Mouse (Mus musculus) erythroblast, embryonic 14.5 days (primary cell): Measurements from ENCODE around the gene Sorcs3.

Experiments
- GATA1 ChIP-seq: IDR thresholded peaks from 2 replicates; pipeline ENCODE4 v1.6.1; 2012; ENCODE audit warnings: low read length, inconsistent platforms, mixed read lengths
- TAL1 ChIP-seq: IDR thresholded peaks from 3 replicates; pipeline ENCODE4 v1.6.1; 2012; ENCODE audit warnings: low read length, inconsistent platforms, mixed read lengths

GRCm38 (mm10) chr19:48327115-48327514 lies 121.3 kb downstream of the Sorcs3 start:
- TF ChIP-seq TAL1, result no peak
- no peak for TF ChIP-seq GATA1
